Mouse (Mus musculus): ENCODE data around the gene Tfec.

DNA sequence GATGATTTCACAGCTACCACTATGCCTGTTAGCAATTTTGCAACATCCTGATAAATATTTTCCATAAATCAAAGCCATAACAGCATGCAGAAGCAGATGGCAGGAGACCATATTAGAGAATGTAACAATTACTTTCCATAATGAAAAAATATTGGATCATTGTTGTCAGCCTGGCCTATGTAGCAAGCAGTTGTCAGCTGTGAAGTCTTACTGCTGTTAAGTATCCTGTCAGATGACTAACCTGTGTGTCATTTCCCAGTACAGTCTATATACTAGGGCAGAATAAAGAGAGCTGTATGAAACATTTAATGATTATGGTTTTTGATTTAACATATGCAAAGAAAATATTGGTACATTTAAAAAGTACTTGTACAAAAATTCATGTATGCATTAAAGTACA lies 69.9 kb downstream of the Tfec start:
- no peak for TF ChIP-seq CTCF (IDR thresholded peaks at IDR 0.05; ENCODE audit: control insufficient read depth, insufficient read depth, insufficient replicate concordance, low read depth, low read length)
- no peak for TF ChIP-seq POLR2A (IDR thresholded peaks at IDR 0.05; ENCODE audit: control insufficient read depth, low read depth, low read length)
